Mouse (Mus musculus) stomach, embryonic 16.5 days (tissue): ENCODE data around the gene Cryz. TPM values are rescaled to one million over a fixed set of nuclear protein-coding genes. Genes with fewer than 3 reads are reported as not detected.
A peak's percentile ranks its signal among the peaks of the same experiment; 100 is the strongest.

ENCODE experiments used
- ATAC-seq: fragments of 200-750 bp; cut with Nextera tagmentation; 2 replicates; pipeline ENCODE4 v1.8.0; 2017; ENCODE audit warnings: moderate number of reproducible peaks, moderate TSS enrichment; ENCODE audit not compliant: insufficient read depth, low FRiP score
- H3K27ac ChIP-seq: fragments of 300-500 bp; sonication (generic); 2 replicates; pipeline ENCODE4 v1.5.1; 2014; ENCODE audit warnings: low read length
- H3K27me3 ChIP-seq: fragments of 300-500 bp; sonication (generic); 2 replicates; pipeline ENCODE4 v1.6.1; 2014; ENCODE audit warnings: low read length, control low read depth, mixed read lengths; ENCODE audit not compliant: control insufficient read depth, insufficient read depth
- H3K36me3 ChIP-seq: fragments of 300-500 bp; sonication (generic); 2 replicates; pipeline ENCODE4 v1.6.1; 2014; ENCODE audit warnings: low read length; ENCODE audit not compliant: control insufficient read depth, insufficient read depth
- H3K4me1 ChIP-seq: fragments of 300-500 bp; sonication (generic); 2 replicates; pipeline ENCODE4 v1.6.1; 2014; ENCODE audit warnings: low read length, control low read depth, mixed read lengths; ENCODE audit not compliant: control insufficient read depth, insufficient read depth
- H3K4me2 ChIP-seq: fragments of 300-500 bp; sonication (generic); 2 replicates; pipeline ENCODE4 v1.6.1; 2014; ENCODE audit warnings: low read depth, low read length, mixed read lengths
- H3K4me3 ChIP-seq: fragments of 300-500 bp; sonication (generic); replicated peaks from 2 replicates; pipeline ENCODE4 v1.5.1; 2014; ENCODE audit warnings: mild to moderate bottlenecking, low read length
- H3K9ac ChIP-seq: fragments of 300-500 bp; sonication (generic); 2 replicates; pipeline ENCODE4 v1.6.1; 2014; ENCODE audit warnings: low read length
- H3K9me3 ChIP-seq: fragments of 300-500 bp; sonication (generic); replicated peaks from 2 replicates; pipeline ENCODE4 v1.6.1; 2016; ENCODE audit warnings: low read length, control low read depth; ENCODE audit not compliant: control insufficient read depth
- WGBS: fragments of 180-500 bp; shearing (Covaris S2); extraction: QIAGEN DNeasy Blood & Tissue Kit; methylation state at CpG from one replicate; pipeline ENCODE4 v1.1.7; 2014; 5-methylcytosine and 5-hydroxymethylcytosine counted together
- polyA plus RNA-seq: library from polyadenylated mRNA; unstranded; fragments of >200 nt; fragmentation: Nextera tagmentation; extraction: Ambion mirVana; gene quantifications from 2 replicates; pipeline ENCODE4 v1.2.1, GENCODE M21; 2015

The Cryz gene
- 15.1 and 15.4 TPM in 2 replicates for polyA plus RNA-seq

GRCm38 (mm10) chr3:154596488-154596933 is at the start of gene Cryz:
Cryz (plus strand) TSS chr3:154596711.
- WGBS, result 0% methylated on average over 24 of the region's 25 CpGs
- peak within 1 kb of the TSS; percentile 79 for H3K4me2 ChIP-seq

DNA sequence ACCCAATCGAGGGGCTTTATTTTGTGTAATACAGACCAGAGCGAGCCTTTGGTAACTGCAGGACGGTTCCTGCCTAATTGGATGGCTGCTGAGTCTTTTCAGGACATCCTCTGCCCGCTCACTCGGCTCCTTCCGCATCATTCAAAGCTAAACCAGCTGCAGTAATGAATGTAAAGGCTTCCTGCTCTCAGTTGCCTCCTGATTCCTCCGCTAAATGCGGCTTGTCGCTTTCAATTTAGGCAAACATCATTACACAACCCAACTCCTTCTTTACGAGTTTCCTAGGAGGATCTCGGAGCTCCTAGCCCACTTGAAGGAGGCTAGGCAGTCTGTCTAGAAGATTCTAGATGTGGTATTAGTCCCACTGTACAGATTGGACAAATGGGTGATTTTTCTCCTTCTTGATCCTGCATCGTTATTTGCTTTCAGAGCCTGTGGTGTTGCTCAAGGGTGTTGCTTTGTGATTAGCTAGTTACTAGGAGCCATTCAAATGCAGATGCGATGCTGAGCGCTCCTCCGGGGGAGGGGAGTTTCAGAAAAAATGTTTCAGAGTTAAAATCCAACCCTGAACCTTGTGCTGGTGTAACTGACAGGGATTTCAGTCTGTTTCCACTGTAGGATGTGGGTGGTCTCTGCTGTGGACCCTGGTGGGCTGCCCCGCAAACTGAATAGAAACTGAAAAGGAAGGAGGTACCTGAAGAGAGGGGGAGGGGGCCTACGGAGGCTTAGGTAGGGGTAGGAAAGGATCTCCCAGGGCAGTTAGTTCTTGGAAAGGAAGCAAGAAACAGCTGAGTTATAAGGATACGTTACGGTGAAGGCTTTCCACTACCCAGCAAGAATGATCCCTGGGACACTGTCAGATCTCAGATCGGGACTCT is 48.7 kb upstream of the Cryz start:
- peaks cover 23% of the 10 kb centered on the region for H3K27me3 ChIP-seq
- H3K9me3 ChIP-seq, result no peaks in the 10 kb centered on the region
- H3K9ac ChIP-seq, result no peak overlapping the region
- H3K4me2 ChIP-seq, result 0 out of 2 replicates have a peak overlapping the region, but pooled peaks have one; percentile 12
- WGBS, result 15% methylated on average over 20 of the region's 20 CpGs
- H3K36me3 ChIP-seq, result no peaks in the 10 kb centered on the region
- no peak for ATAC-seq
- H3K27ac ChIP-seq, result no peak overlapping the region
- H3K4me3 ChIP-seq, result peak overlapping the region; percentile 16; the same call in 1 of the 2 replicates
- H3K4me1 ChIP-seq, result peaks cover 10% of the 10 kb centered on the region

More at GRCm38 (mm10) chr3:154596488-154596933, at the start of gene Cryz:
- no peaks in the 10 kb centered on the region for H3K9me3 ChIP-seq
- no peaks in the 10 kb centered on the region for H3K36me3 ChIP-seq
- ATAC-seq, result peak; percentile 87
- H3K4me1 ChIP-seq, result peaks cover 3% of the 10 kb centered on the region
- peak within 1 kb of the TSS; percentile 96 for H3K27ac ChIP-seq
- peak within 1 kb of the TSS; percentile 84 for H3K4me3 ChIP-seq
- H3K27me3 ChIP-seq, result no peaks in the 10 kb centered on the region
- H3K9ac ChIP-seq, result peak within 1 kb of the TSS; percentile 90

DNA sequence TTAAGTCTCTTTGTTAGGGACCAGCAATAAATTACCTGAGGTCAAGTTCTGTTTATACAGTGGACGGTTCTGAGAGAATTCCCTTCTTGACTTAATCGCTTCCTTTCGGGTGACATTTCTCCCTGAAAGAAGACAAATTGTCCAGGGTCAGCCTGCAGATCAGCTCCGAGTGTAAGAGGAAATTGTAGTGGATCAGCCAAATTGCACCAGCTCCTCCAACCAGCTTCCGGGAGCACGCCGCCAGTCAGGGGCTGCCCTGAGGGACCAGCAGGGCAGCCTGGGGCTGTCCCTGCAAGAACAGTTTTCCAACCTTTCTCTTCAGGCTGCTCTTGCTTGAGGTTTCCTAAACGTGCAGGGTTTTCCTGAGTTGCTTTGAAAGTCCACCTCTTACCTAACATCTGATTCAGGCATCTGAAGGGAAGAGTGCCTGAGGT is 47.6 kb upstream of the Cryz start:
- Histone ChIP-seq H3K9me3 (no peaks in the 10 kb centered on the region), H3K36me3 (no peaks in the 10 kb centered on the region), H3K9ac (no peak overlapping the region), H3K4me1 (peaks cover 10% of the 10 kb centered on the region), H3K27me3 (peaks cover 23% of the 10 kb centered on the region), H3K27ac (no peak overlapping the region), H3K4me3 (no peak overlapping the region), H3K4me2 (no peak overlapping the region)
- 11% methylated on average over 8 of the region's 8 CpGs for WGBS
- no peak for ATAC-seq

DNA sequence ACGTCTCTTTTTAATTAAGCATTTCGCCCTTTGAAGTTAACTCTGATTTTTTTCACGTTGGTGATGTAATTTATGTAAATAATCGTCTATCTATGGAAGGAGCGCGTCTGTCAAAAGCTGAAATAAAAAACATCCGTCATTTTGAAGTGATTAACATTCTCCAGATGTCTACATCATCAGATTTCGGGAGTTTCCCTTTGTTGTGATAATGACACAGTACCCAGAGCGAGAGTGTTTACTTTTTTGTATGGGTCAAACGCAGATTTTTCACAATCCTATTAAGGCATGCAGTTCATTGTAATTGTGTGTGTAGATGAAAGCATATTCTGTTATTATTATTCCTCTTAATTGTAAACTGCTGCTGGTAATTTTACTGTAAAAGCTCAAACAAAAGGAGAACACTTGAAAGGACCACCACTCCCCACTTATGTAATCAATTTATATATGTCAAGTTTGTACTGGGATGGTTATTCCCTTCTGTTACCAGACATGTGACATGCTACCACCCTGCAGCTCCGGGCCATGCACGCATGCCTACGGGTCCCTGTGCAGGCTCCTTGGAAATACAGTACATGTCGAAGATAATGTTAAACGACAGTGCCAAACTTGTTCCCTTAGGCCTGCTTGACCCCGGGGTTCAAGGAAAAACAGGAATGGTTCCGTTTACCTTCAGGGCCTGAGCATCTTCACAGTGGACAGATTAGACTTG is 46.0 kb upstream of the Cryz start:
- H3K9me3 ChIP-seq, result no peaks in the 10 kb centered on the region
- no peak overlapping the region for H3K4me3 ChIP-seq
- peaks cover 10% of the 10 kb centered on the region for H3K4me1 ChIP-seq
- H3K36me3 ChIP-seq, result no peaks in the 10 kb centered on the region
- no peak overlapping the region for H3K4me2 ChIP-seq
- H3K27me3 ChIP-seq, result peaks cover 23% of the 10 kb centered on the region
- H3K27ac ChIP-seq, result no peak overlapping the region
- no peak for ATAC-seq
- H3K9ac ChIP-seq, result no peak overlapping the region
- WGBS, result 42% methylated on average over 17 of the region's 17 CpGs

GRCm38 (mm10) chr3:154551035-154551411 is 45.5 kb upstream of the Cryz start:
- no peak overlapping the region for H3K9ac ChIP-seq
- H3K4me1 ChIP-seq, result peaks cover 10% of the 10 kb centered on the region
- WGBS, result 57% methylated on average over 5 of the region's 5 CpGs
- no peak overlapping the region for H3K4me2 ChIP-seq
- no peaks in the 10 kb centered on the region for H3K9me3 ChIP-seq
- no peak for ATAC-seq
- H3K4me3 ChIP-seq, result no peak overlapping the region
- H3K27ac ChIP-seq, result no peak overlapping the region
- peaks cover 23% of the 10 kb centered on the region for H3K27me3 ChIP-seq
- H3K36me3 ChIP-seq, result no peaks in the 10 kb centered on the region

- Histone ChIP-seq H3K27ac (no peak overlapping the region), H3K4me2 (no peak overlapping the region), H3K9me3 (no peaks in the 10 kb centered on the region), H3K27me3 (peaks cover 2% of the 10 kb centered on the region; the same call in 1 of the 2 replicates), H3K4me3 (no peak overlapping the region), H3K36me3 (no peaks in the 10 kb centered on the region), H3K4me1 (no peaks in the 10 kb centered on the region), H3K9ac (no peak overlapping the region)
- no peak for ATAC-seq
- WGBS, result 93% methylated on average over 3 of the region's 3 CpGs
Observed at GRCm38 (mm10) chr3:154562192-154562591, 34.3 kb upstream of the Cryz start.

- no peak for ATAC-seq
- H3K27me3 ChIP-seq, result peaks cover 13% of the 10 kb centered on the region; the same call in 1 of the 2 replicates
- no peak overlapping the region for H3K4me2 ChIP-seq
- no peaks in the 10 kb centered on the region for H3K9me3 ChIP-seq
- WGBS, result 66% methylated on average over 3 of the region's 3 CpGs
- no peak overlapping the region for H3K27ac ChIP-seq
- H3K4me3 ChIP-seq, result no peak overlapping the region
- no peak overlapping the region for H3K9ac ChIP-seq
- no peaks in the 10 kb centered on the region for H3K4me1 ChIP-seq
- no peaks in the 10 kb centered on the region for H3K36me3 ChIP-seq
Observed at GRCm38 (mm10) chr3:154565437-154565836, 31.1 kb upstream of the Cryz start.

- ATAC-seq, result no peak
- peaks cover 20% of the 10 kb centered on the region for H3K27me3 ChIP-seq
- no peaks in the 10 kb centered on the region for H3K4me1 ChIP-seq
- H3K36me3 ChIP-seq, result no peaks in the 10 kb centered on the region
- WGBS, result 43% methylated on average over 14 of the region's 14 CpGs
- H3K9me3 ChIP-seq, result no peaks in the 10 kb centered on the region
- H3K9ac ChIP-seq, result no peak overlapping the region
- H3K27ac ChIP-seq, result no peak overlapping the region
- no peak overlapping the region for H3K4me3 ChIP-seq
- no peak overlapping the region for H3K4me2 ChIP-seq
Observed at GRCm38 (mm10) chr3:154570029-154570575, 26.4 kb upstream of the Cryz start.
